In the genomic region with DNA sequence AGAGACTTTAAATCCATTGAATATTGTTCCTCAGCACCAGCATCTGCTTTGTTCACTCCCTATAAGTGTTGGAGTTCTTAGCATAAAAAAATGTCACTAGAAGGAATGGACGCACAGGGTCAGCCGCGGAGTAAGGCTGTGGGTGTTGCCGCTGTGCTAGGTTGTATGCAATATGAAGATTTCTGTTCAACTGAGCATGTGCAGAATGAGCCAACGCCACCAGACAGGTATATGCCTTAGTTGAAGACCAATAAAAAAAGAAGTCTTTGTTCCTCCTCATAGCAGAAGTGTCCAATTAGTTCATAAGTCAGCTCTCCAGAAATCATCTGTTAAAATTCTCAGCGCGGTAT, we compare ENCODE assay signal across 8 mouse cellular contexts. TPM values are rescaled to one million over a fixed set of nuclear protein-coding genes. Genes with fewer than 3 reads are reported as not detected.
DNase-seq lines count a peak whose midpoint lies in the region; ATAC-seq and TF ChIP-seq lines count a peak whose summit lies in the region.

No protein-coding gene starts in this region.

- no peak for TF ChIP-seq CTCF in liver, embryonic 14.5 days (IDR thresholded peaks at IDR 0.05; ENCODE audit: low read depth)

- no peak overlapping the region for H3K27ac ChIP-seq in liver, embryonic 14.5 days

- no peaks in the 10 kb centered on the region for H3K9me3 ChIP-seq in liver, embryonic 14.5 days (ENCODE audit: control insufficient read depth, low read length)

- no peaks in the 10 kb centered on the region; the same call in 1 of the 2 replicates for H3K27me3 ChIP-seq in liver, embryonic 14.5 days (ENCODE audit: control insufficient read depth, insufficient read depth, low read length)

- no peak for ATAC-seq in liver, embryonic 14.5 days (ENCODE audit: insufficient read depth)

- DNase-seq in retina, postnatal 1 day, result peak; percentile 23
- DNase-seq in retina, embryonic 14.5 days (ENCODE audit: low spot score), result no peak
- peak; percentile 27 for DNase-seq in cerebellum, adult 11 months
- peak; percentile 8 for DNase-seq in forelimb bud, embryonic 11.5 days (ENCODE audit: low read depth, low spot score)
- peak; percentile 2 to 10 for DNase-seq in kidney, adult 8-10 months
- DNase-seq in liver, embryonic 14.5 days (ENCODE audit: low read depth in 3 of 3, low spot score in 3 of 3), result no peak
- peak; percentile 43 for DNase-seq in naive thymus-derived CD4-positive, alpha-beta T cell, adult 2 months (ENCODE audit: low read depth)
- no peak for DNase-seq in spleen, adult 18-20 months

- H3K36me3 ChIP-seq in liver, embryonic 14.5 days (replicated peaks; ENCODE audit: control insufficient read depth, insufficient read depth, low read depth), result no peaks in the 10 kb centered on the region

- WGBS in liver, embryonic 14.5 days (ENCODE audit: insufficient replicate concordance), result 13% methylated on average over 7 of the region's 7 CpGs

- H3K4me2 ChIP-seq in liver, embryonic 14.5 days (ENCODE audit: low read depth), result peak overlapping the region; percentile 80

- TF ChIP-seq EP300 in liver, embryonic 14.5 days (IDR thresholded peaks at IDR 0.05; ENCODE audit: low read depth), result no peak

- peak overlapping the region; percentile 60; the same call in 1 of the 2 replicates for H3K9ac ChIP-seq in liver, embryonic 14.5 days (replicated peaks)

- peak overlapping the region; percentile 63 to 77 for H3K4me3 ChIP-seq in liver, embryonic 14.5 days (ENCODE audit: insufficient read depth in 1 of 2, low read depth in 2 of 2, low read length in 2 of 2)

- peaks cover 0 to 2% of the 10 kb centered on the region in 2 experiments; a peak in 1 of 4 replicates for H3K4me1 ChIP-seq in liver, embryonic 14.5 days (replicated peaks; ENCODE audit: control insufficient read depth in 2 of 2, insufficient read depth in 2 of 2, low read length in 1 of 2)

RNA-seq across cellular contexts. Expression of gene Cask, which starts 3.7 kb away (rescaled TPM):
- 0.87 and 1.6 TPM in 2 replicates for polyA plus RNA-seq in liver, embryonic 14.5 days (2012; rRNA removed)
- polyA plus RNA-seq in liver, embryonic 14.5 days (2014; fragmentation: Nextera tagmentation; extraction: Ambion mirVana), result 1.5 TPM in 2 replicates

Comparison
In these comparisons a context has a peak if more than half of its experiments do, and no peak if none do; other contexts are left out.
1. DNase-seq: peak in retina, postnatal 1 day (single experiment), cerebellum, adult 11 months (single experiment), forelimb bud, embryonic 11.5 days (single experiment), kidney, adult 8-10 months (2 of 2) and naive thymus-derived CD4-positive, alpha-beta T cell, adult 2 months (single experiment); none in retina, embryonic 14.5 days (single experiment), liver, embryonic 14.5 days (0 of 3) and spleen, adult 18-20 months (0 of 2).